Mouse (Mus musculus): ENCODE data around the gene Arhgap5.

Arhgap5 gene

GRCm38 (mm10) chr12:52529740-52530139, 26.0 kb downstream of the Arhgap5 start:
- in situ Hi-C loops (cut with MboI, MseI), result no loop called here

GRCm38 (mm10) chr12:52541294-52541693, 37.5 kb downstream of the Arhgap5 start:
- in situ Hi-C loops (cut with MboI, MseI), result no loop called here

GRCm38 (mm10) chr12:52544532-52544931, 40.8 kb downstream of the Arhgap5 start:
- in situ Hi-C loops (cut with MboI, MseI), result no loop called here

- in situ Hi-C loops (cut with MboI, MseI), result loop anchor here in 1 of 2 experiments (10.0 kb wide), 1 partner anchor 1173 kb away; no protein-coding TSS in a partner anchor
Measured at GRCm38 (mm10) chr12:52552085-52552484, 48.3 kb downstream of the Arhgap5 start.

GRCm38 (mm10) chr12:52555188-52555876, 51.6 kb downstream of the Arhgap5 start:
- in situ Hi-C loops (cut with MboI, MseI), result loop anchor here in 1 of 2 experiments (10.0 kb wide), 1 partner anchor 1169 kb away; no protein-coding TSS in a partner anchor

- in situ Hi-C loops (cut with MboI, MseI), result no loop called here
Measured at GRCm38 (mm10) chr12:52565654-52566053, 61.9 kb downstream of the Arhgap5 start.

- in situ Hi-C loops (cut with MboI, MseI), result no loop called here
Measured at GRCm38 (mm10) chr12:52573371-52573770, 69.6 kb downstream of the Arhgap5 start.

- in situ Hi-C loops (cut with MboI, MseI), result loop anchor here in 1 of 2 experiments (5.0 kb wide), 1 partner anchor 69 kb away; no protein-coding TSS in a partner anchor
Measured at GRCm38 (mm10) chr12:52586466-52586865, 82.7 kb downstream of the Arhgap5 start.

GRCm38 (mm10) chr12:52587473-52588010, 83.8 kb downstream of the Arhgap5 start:
- in situ Hi-C loops (cut with MboI, MseI), result loop anchor here in 1 of 2 experiments (5.0 kb wide), 1 partner anchor 70 kb away; no protein-coding TSS in a partner anchor

- in situ Hi-C loops (cut with MboI, MseI), result no loop called here
Measured at GRCm38 (mm10) chr12:52595389-52596185, 91.8 kb downstream of the Arhgap5 start.

GRCm38 (mm10) chr12:52602471-52602870, 98.7 kb downstream of the Arhgap5 start:
- in situ Hi-C loops (cut with MboI, MseI), result loop anchor here (5.0 to 25.0 kb wide), 3 partner anchors 100 to 915 kb away; partner anchors contain the start of genes Ap4s1 (in 1 of the 2), Arhgap5 (in 1 of the 2) and Strn3 (in 1 of the 2)

- in situ Hi-C loops (cut with MboI, MseI), result loop anchor here (5.0 to 25.0 kb wide), 3 partner anchors 101 to 916 kb away; partner anchors contain the start of genes Ap4s1 (in 1 of the 2), Arhgap5 (in 1 of the 2) and Strn3 (in 1 of the 2)
Measured at GRCm38 (mm10) chr12:52602883-52603694, 99.3 kb downstream of the Arhgap5 start.

- in situ Hi-C loops (cut with MboI, MseI), result loop anchor here (5.0 to 25.0 kb wide), 3 partner anchors 101 to 916 kb away; partner anchors contain the start of genes Ap4s1 (in 1 of the 2), Arhgap5 (in 1 of the 2) and Strn3 (in 1 of the 2)
Measured at GRCm38 (mm10) chr12:52603695-52604255, 100.0 kb downstream of the Arhgap5 start.

- in situ Hi-C loops (cut with MboI, MseI), result loop anchor here (5.0 to 25.0 kb wide), 3 partner anchors 102 to 917 kb away; partner anchors contain the start of genes Ap4s1 (in 1 of the 2), Arhgap5 (in 1 of the 2) and Strn3 (in 1 of the 2)
Measured at GRCm38 (mm10) chr12:52604256-52604991, 100.7 kb downstream of the Arhgap5 start.

GRCm38 (mm10) chr12:52604992-52605652, 101.3 kb downstream of the Arhgap5 start:
- in situ Hi-C loops (cut with MboI, MseI), result loop anchor here (5.0 to 25.0 kb wide), 3 partner anchors 103 to 918 kb away; partner anchors contain the start of genes Ap4s1 (in 1 of the 2), Arhgap5 (in 1 of the 2) and Strn3 (in 1 of the 2)

GRCm38 (mm10) chr12:52607411-52607810, 103.6 kb downstream of the Arhgap5 start:
- in situ Hi-C loops (cut with MboI, MseI), result loop anchor here in 1 of 2 experiments (25.0 kb wide), 1 partner anchor 920 kb away; the partner anchor contains the start of genes Ap4s1 and Strn3

- in situ Hi-C loops (cut with MboI, MseI), result loop anchor here in 1 of 2 experiments (25.0 kb wide), 1 partner anchor 928 kb away; the partner anchor contains the start of genes Ap4s1 and Strn3
Measured at GRCm38 (mm10) chr12:52615703-52616102, 111.9 kb downstream of the Arhgap5 start.

- in situ Hi-C loops (cut with MboI, MseI), result loop anchor here in 1 of 2 experiments (25.0 kb wide), 1 partner anchor 931 kb away; the partner anchor contains the start of genes Ap4s1 and Strn3
Measured at GRCm38 (mm10) chr12:52618418-52619040, 114.8 kb downstream of the Arhgap5 start.
